8 mouse cellular contexts compared by ENCODE assay signal in genomic region chr8:124658415-124658814, GRCm38 (mm10). TPM values are rescaled to one million over a fixed set of nuclear protein-coding genes. Genes with fewer than 3 reads are reported as not detected.
DNase-seq lines count a peak whose midpoint lies in the region; ATAC-seq and TF ChIP-seq lines count a peak whose summit lies in the region.

No protein-coding gene starts in this region.

- H3K27me3 ChIP-seq in G1E (ENCODE audit: insufficient read depth, low read length) = no peaks in the 10 kb centered on the region; the same call in 1 of the 2 replicates
- no peaks in the 10 kb centered on the region for H3K27me3 ChIP-seq in heart, postnatal 0 days (ENCODE audit: control insufficient read depth, insufficient read depth, low read length)
- H3K27me3 ChIP-seq in liver, embryonic 11.5 days (replicated peaks; ENCODE audit: control insufficient read depth, insufficient read depth, low read length) = no peaks in the 10 kb centered on the region
- H3K27me3 ChIP-seq in stomach, embryonic 14.5 days (ENCODE audit: control insufficient read depth, insufficient read depth, low read length) = no peaks in the 10 kb centered on the region

- no peak for TF ChIP-seq CTCF in gastrocnemius, adult 2 months (IDR thresholded peaks at IDR 0.05)
- no peak for TF ChIP-seq CTCF in G1E (IDR thresholded peaks at IDR 0.05; ENCODE audit: low read depth, low read length)
- TF ChIP-seq CTCF in heart, postnatal 0 days (IDR thresholded peaks at IDR 0.05; ENCODE audit: low read depth) = no peak

- WGBS in heart, postnatal 0 days = 11% methylated on average over 2 of the region's 2 CpGs
- 38% methylated on average over 2 of the region's 2 CpGs for WGBS in liver, embryonic 11.5 days
- WGBS in stomach, embryonic 14.5 days = 35% methylated on average over 2 of the region's 2 CpGs

- no peak for TF ChIP-seq EP300 in heart, postnatal 0 days (IDR thresholded peaks at IDR 0.05; ENCODE audit: low read depth)

- H3K4me2 ChIP-seq in heart, postnatal 0 days (ENCODE audit: low read depth, low read length) = peak overlapping the region; percentile 39
- peak overlapping the region; percentile 53 for H3K4me2 ChIP-seq in liver, embryonic 11.5 days
- H3K4me2 ChIP-seq in stomach, embryonic 14.5 days (replicated peaks; ENCODE audit: low read depth, low read length) = no peak overlapping the region

- H3K9ac ChIP-seq in heart, postnatal 0 days (replicated peaks; ENCODE audit: low read depth, low read length) = no peak overlapping the region
- peak overlapping the region; percentile 23; the same call in 1 of the 2 replicates for H3K9ac ChIP-seq in liver, embryonic 11.5 days (ENCODE audit: low read depth, low read length)
- no peak overlapping the region for H3K9ac ChIP-seq in stomach, embryonic 14.5 days (replicated peaks; ENCODE audit: low read depth, low read length)

- H3K36me3 ChIP-seq in G1E (replicated peaks) = peaks cover 58% of the 10 kb centered on the region
- peaks cover 9% of the 10 kb centered on the region; the same call in 1 of the 2 replicates for H3K36me3 ChIP-seq in heart, postnatal 0 days (replicated peaks; ENCODE audit: control insufficient read depth, insufficient read depth, low read length)
- H3K36me3 ChIP-seq in liver, embryonic 11.5 days (ENCODE audit: control insufficient read depth, insufficient read depth, low read length) = no peaks in the 10 kb centered on the region; the same call in 1 of the 2 replicates
- peaks cover 12% of the 10 kb centered on the region for H3K36me3 ChIP-seq in stomach, embryonic 14.5 days (ENCODE audit: control insufficient read depth, insufficient read depth, low read length)

- no peaks in the 10 kb centered on the region for H3K9me3 ChIP-seq in G1E (replicated peaks)
- no peaks in the 10 kb centered on the region for H3K9me3 ChIP-seq in heart, postnatal 0 days (replicated peaks; ENCODE audit: control insufficient read depth, low read length)
- H3K9me3 ChIP-seq in liver, embryonic 11.5 days (ENCODE audit: control insufficient read depth, low read length) = no peaks in the 10 kb centered on the region
- H3K9me3 ChIP-seq in stomach, embryonic 14.5 days (ENCODE audit: control insufficient read depth, low read depth, low read length) = no peaks in the 10 kb centered on the region

- peaks cover 35% of the 10 kb centered on the region for H3K4me1 ChIP-seq in G1E (ENCODE audit: insufficient read depth, low read depth, low read length)
- H3K4me1 ChIP-seq in heart, postnatal 0 days (ENCODE audit: control insufficient read depth, insufficient read depth) = peaks cover 68% of the 10 kb centered on the region
- peaks cover 53% of the 10 kb centered on the region for H3K4me1 ChIP-seq in liver, embryonic 11.5 days (replicated peaks; ENCODE audit: control insufficient read depth, insufficient read depth, low read length)
- H3K4me1 ChIP-seq in stomach, embryonic 14.5 days (ENCODE audit: control insufficient read depth, insufficient read depth, low read length) = peaks cover 39% of the 10 kb centered on the region

- intact Hi-C loops in gastrocnemius, adult 2 months (cut with DNase I) = no loop called here

- peak; percentile 72 for DNase-seq in gastrocnemius, adult 2 months
- DNase-seq in gastrocnemius, postnatal 10 days = no peak
- peak; percentile 52 for DNase-seq in G1E (ENCODE audit: low spot score)
- DNase-seq in cerebellum, adult 9-11 months = peak; percentile 49
- peak; percentile 64 for DNase-seq in heart, postnatal 0 days (ENCODE audit: low spot score)
- DNase-seq in liver, embryonic 11.5 days (ENCODE audit: low spot score) = no peak
- DNase-seq in frontal cortex, postnatal 25 days (ENCODE audit: low spot score in 2 of 2) = no peak

- H3K4me3 ChIP-seq in gastrocnemius, adult 2 months = no peak overlapping the region
- H3K4me3 ChIP-seq in G1E (ENCODE audit: low read depth, low read length) = no peak overlapping the region; the same call in 1 of the 2 replicates
- no peak overlapping the region for H3K4me3 ChIP-seq in heart, postnatal 0 days (ENCODE audit: low read depth, low read length)
- H3K4me3 ChIP-seq in liver, embryonic 11.5 days (ENCODE audit: low read depth, low read length) = no peak overlapping the region
- no peak overlapping the region for H3K4me3 ChIP-seq in stomach, embryonic 14.5 days (ENCODE audit: low read depth, low read length)

- ATAC-seq in G1E (ENCODE audit: extremely low read depth, insufficient number of reproducible peaks, low FRiP score, poor library complexity, severe bottlenecking) = no peak
- ATAC-seq in heart, postnatal 0 days (ENCODE audit: insufficient read depth, low read depth) = peak; percentile 53
- peak; percentile 74 for ATAC-seq in liver, embryonic 11.5 days (replicated peaks; ENCODE audit: low FRiP score)
- ATAC-seq in stomach, embryonic 14.5 days (ENCODE audit: insufficient number of reproducible peaks, insufficient read depth, low FRiP score, low read depth) = 0 out of 2 replicates have a peak, but pooled peaks have one; percentile 28

- H3K27ac ChIP-seq in gastrocnemius, adult 2 months = peak overlapping the region; percentile 51; the same call in 1 of the 2 replicates
- peak overlapping the region; percentile 83 for H3K27ac ChIP-seq in heart, postnatal 0 days (ENCODE audit: low read depth)
- H3K27ac ChIP-seq in liver, embryonic 11.5 days (ENCODE audit: low read depth, low read length) = peak overlapping the region; percentile 60
- peak overlapping the region; percentile 12; the same call in 1 of the 2 replicates for H3K27ac ChIP-seq in stomach, embryonic 14.5 days (ENCODE audit: low read length)

RNA-seq across cellular contexts. Expression of gene 2310022B05Rik, which starts 4.8 kb away (rescaled TPM):
- total RNA-seq in gastrocnemius, adult 2 months (2021) = 10 to 100 TPM; 10.4 to 17.3 TPM
- 10 to 100 TPM; 31.7 to 42.0 TPM for total RNA-seq in gastrocnemius, postnatal 10 days (2021)
- 26.9 and 27.9 TPM in 2 replicates for total RNA-seq in G1E (2014; fragmentation: Nextera tagmentation)
- total RNA-seq in G1E (2017) = 5.8 and 7.2 TPM in 2 replicates
- polyA plus RNA-seq in G1E (2012) = 16.8 and 20.3 TPM in 2 replicates
- total RNA-seq in heart, postnatal 0 days (2014; rRNA removed; ENCODE audit: low replicate concordance) = 144 and 164 TPM in 2 replicates
- 29.8 and 30.7 TPM in 2 replicates for polyA plus RNA-seq in heart, postnatal 0 days (2015; fragmentation: Nextera tagmentation; extraction: Ambion mirVana)
- 16.3 and 17.5 TPM in 2 replicates for polyA plus RNA-seq in liver, embryonic 11.5 days (2014; fragmentation: Nextera tagmentation; extraction: Ambion mirVana)
- polyA plus RNA-seq in stomach, embryonic 14.5 days (2014; fragmentation: Nextera tagmentation; extraction: Ambion mirVana) = 40.3 and 41.6 TPM in 2 replicates

Comparison
In these comparisons a context has a peak if more than half of its experiments do, and no peak if none do; other contexts are left out.
1. DNase-seq: peak in gastrocnemius, adult 2 months (single experiment), G1E (single experiment), cerebellum, adult 9-11 months (single experiment) and heart, postnatal 0 days (single experiment); none in gastrocnemius, postnatal 10 days (single experiment), liver, embryonic 11.5 days (single experiment) and frontal cortex, postnatal 25 days (0 of 2).
2. H3K27ac ChIP-seq: peak in every context shown above with its lines; median percentile 83 in heart, postnatal 0 days; 60 in liver, embryonic 11.5 days; 51 in gastrocnemius, adult 2 months; 12 in stomach, embryonic 14.5 days.